Mouse (Mus musculus): ENCODE results near the gene Nat9.

Nat9 gene

GRCm38 (mm10) chr11:115176399-115177190, 11.1 kb downstream of the Nat9 start:
- DNase-seq (ENCODE audit: low spot score): no peak

DNA sequence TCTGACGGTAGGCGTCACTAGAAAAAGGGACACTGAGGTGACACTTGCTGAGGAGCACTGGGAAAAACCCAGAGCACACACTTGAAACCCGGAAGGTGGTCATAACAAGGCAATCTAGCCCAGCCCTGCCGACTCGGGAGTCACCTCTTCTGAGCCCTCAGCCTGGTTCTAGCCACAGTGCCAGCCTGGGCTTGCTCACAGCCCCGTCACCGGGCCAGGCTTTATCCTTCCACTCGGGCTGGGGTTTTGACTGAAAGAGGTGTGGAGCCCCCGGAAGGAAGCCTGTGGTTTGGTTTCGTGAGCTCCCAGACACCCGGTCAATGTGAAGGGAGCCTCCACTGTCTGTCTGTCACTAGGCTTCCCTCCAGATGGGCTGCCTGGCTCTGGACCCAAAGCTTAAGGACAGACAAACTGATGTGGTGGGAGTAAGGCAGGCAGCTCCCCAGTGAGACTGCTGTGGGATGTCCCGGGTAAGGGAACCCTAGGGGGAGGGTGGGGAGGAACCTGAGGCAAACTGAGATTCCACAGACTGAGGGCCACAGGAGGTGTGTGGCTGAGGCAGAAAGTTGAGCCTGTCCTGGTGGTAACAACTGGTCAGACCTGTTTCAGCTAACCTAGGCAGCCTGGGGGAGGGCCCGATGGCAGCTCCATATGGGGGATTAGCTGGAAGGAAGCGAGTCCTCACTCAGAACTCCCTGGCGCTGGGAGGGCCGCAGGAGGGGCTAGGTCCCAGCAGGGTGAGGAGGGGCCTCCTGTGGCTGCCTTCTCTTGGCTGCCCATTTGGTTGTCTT, 13.9 kb downstream of the Nat9 start:
- no peak for DNase-seq (ENCODE audit: low spot score)

DNA sequence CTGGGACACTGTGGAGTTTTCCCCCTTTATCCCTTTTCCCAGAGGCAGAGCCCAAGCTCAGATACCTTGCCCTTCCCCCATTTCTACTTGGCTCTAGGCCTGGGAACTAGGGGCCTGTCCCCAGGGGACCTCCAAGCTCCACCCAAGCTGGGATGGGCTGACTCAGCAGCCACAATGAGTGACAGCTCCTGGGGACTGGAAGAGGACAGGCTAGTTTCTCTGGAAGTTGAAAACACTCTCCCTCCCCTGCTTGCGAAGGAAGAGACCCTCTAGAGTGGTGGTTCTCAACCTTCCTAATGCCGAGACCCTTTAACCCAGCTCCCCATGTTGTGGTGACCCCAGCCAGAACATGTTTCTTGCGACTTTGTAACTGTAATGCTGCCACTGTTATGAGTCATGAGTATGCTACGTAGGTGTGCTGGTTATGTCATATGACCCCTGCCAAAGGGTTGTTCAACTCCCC, 14.8 kb downstream of the Nat9 start:
- no peak for DNase-seq (ENCODE audit: low spot score)

GRCm38 (mm10) chr11:115171125-115171524, 16.5 kb downstream of the Nat9 start:
- DNase-seq (ENCODE audit: low spot score): no peak

- no peak for DNase-seq (ENCODE audit: low spot score)
Measured at GRCm38 (mm10) chr11:115169430-115169829, 18.2 kb downstream of the Nat9 start.

- DNase-seq (ENCODE audit: low spot score): no peak
Measured at GRCm38 (mm10) chr11:115167631-115168249, 19.9 kb downstream of the Nat9 start.

DNA sequence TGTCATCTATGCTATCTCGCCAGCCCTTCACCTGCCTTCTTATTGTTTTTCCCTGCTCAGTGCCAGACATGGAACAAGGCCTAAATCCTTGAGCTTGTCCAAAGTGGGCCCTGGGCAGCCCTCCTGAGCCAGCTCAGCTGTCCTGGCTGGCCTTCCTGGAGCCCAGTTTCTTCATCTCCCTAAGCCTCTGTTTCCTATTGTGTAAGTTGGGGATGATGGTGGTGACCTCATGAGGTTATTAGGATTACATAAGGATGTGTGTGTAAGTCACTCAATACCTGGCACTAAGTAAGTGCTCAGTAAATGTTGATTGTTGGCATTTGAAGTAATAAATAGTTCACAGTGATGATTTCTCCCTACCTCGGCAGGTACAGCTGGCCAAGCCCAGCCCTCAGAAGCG, 20.9 kb downstream of the Nat9 start:
- no peak for DNase-seq (ENCODE audit: low spot score)

GRCm38 (mm10) chr11:115164976-115165374, 22.7 kb downstream of the Nat9 start:
- no peak for DNase-seq (ENCODE audit: low spot score)

DNA sequence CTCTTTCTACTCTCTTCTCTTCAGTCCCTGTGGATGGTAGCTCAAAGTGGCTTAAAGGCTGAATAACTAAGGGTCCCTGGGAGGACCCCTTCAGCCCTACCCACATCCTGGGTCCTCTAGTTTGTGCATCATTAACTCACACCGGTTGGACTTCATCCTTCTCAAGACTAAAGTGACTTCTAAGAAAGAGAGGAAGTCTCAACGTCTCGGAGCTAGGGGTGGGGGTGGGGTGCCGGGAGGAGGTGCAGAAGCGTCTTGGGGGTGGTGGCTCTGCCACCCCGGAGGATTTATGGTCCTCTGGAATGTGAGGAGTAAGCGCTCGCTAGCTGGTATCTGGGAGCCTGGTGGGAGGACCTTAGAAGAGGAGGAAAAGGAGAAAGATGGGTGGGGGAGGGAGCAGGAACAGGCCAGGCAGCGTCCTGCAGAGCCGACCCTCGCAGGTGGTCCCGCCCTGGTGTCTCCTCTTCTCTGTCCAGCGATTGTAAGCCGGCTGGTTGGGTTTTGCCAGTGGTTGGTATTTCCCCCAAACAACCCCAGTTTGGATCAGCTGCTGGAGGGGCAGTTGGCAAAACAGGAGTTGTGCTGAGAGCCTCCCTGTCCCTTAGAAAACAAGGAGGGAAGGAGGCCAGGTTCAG, 23.2 kb downstream of the Nat9 start:
- DNase-seq (ENCODE audit: low spot score): no peak

- no peak for DNase-seq (ENCODE audit: low spot score)
Measured at GRCm38 (mm10) chr11:115163568-115164150, 24.0 kb downstream of the Nat9 start.

DNA sequence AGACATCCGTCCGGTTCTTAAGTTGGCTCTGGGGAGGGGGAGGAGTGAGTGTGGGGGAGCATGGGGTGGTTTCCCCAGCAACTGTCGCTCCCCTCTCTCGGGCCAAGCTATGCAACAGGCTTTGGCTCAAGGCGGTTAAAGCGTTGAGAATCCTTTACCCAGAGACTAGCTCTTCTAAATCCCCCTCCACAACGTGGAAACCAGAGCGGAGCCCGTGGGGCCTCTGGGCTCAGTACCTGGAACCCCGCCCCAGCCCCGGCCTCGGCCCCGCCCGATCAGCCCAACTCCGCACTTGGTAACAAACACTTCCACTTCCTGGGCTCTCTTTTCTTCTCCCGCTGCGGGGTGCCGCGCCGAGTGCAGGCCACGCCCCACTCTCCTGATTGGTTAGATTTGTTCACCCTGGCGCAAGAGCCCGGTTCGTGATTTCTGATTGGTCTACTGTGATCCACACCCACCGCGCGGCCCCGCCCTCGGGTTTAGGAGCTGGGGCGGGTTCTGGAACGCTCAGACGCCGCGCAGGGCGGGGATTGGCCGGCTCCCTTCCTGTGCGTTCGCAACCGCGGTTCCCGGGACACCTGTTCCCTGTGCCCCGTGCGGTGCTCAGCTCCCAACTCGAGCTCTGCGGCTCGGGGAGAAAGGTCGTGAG, 24.7 kb downstream of the Nat9 start, which contains the start of gene Slc9a3r1:
Gene Slc9a3r1, plus strand, starts transcription at position 510 of the 649 bp plus-strand sequence.
- DNase-seq (ENCODE audit: low spot score): peak; percentile 91

GRCm38 (mm10) chr11:115162205-115162601, 25.5 kb downstream of the Nat9 start:
- no peak for DNase-seq (ENCODE audit: low spot score)

- no peak for DNase-seq (ENCODE audit: low spot score)
Measured at GRCm38 (mm10) chr11:115161578-115162204, 26.0 kb downstream of the Nat9 start.

GRCm38 (mm10) chr11:115160883-115161577, 26.6 kb downstream of the Nat9 start:
- DNase-seq (ENCODE audit: low spot score): no peak

GRCm38 (mm10) chr11:115160016-115160797, 27.5 kb downstream of the Nat9 start:
- DNase-seq (ENCODE audit: low spot score): peak; percentile 57

- DNase-seq (ENCODE audit: low spot score): no peak
Measured at GRCm38 (mm10) chr11:115157933-115158719, 29.5 kb downstream of the Nat9 start.

DNA sequence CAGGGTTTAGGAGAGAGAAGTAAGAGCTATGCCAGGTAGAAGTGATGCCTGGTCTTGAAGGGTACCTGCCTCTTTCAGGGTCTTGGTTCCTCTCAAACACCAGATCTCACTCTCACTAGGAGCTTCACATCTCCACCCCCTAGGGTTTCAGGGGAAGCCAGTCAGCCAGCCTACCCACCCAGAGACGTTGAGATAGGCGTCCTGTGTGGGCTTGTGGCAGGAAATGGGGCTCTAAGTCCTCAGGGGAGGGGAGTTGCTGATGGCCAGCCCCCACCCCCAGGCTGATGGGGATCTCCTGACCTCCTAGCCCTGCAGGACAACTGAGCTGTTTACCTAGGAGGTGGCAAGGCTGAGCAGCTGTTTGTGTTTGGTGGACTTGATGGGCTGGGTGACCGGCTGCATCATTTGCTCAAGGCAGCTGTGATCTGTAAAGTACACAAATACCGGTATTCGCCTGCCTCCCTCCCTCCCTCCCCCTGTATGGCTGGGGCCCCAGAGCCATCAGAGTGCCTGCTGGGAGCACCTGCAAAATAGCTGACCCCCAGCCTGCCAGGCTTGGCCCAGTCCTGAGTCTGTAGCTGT, 32.5 kb downstream of the Nat9 start:
- DNase-seq (ENCODE audit: low spot score): no peak

GRCm38 (mm10) chr11:115153699-115154292, 33.9 kb downstream of the Nat9 start:
- DNase-seq (ENCODE audit: low spot score): no peak
